Mouse (Mus musculus): ENCODE results near the gene Tefm. TPM values are rescaled to one million over a fixed set of nuclear protein-coding genes. Genes with fewer than 3 reads are reported as not detected.
A peak's percentile ranks its signal among the peaks of the same experiment; 100 is the strongest.

Tefm gene
- polyA plus RNA-seq, 1 experiment from 2014 or later = 27.8 TPM

- no peak for ATAC-seq (ENCODE audit: insufficient read depth, low FRiP score, low read depth)
- H3K4me1 ChIP-seq = no peaks in the 10 kb centered on the region
- H3K9me3 ChIP-seq = no peaks in the 10 kb centered on the region
- no peak overlapping the region for H3K9ac ChIP-seq
- H3K27me3 ChIP-seq (replicated peaks) = no peaks in the 10 kb centered on the region
- H3K4me2 ChIP-seq = no peak overlapping the region
- no peak overlapping the region for H3K4me3 ChIP-seq (replicated peaks)
- no peak overlapping the region for H3K27ac ChIP-seq
- no peaks in the 10 kb centered on the region for H3K36me3 ChIP-seq
- WGBS = 58% methylated on average over 4 of the region's 4 CpGs
Measured at GRCm38 (mm10) chr11:80171884-80172283, 29.9 kb upstream of the Tefm start.

DNA sequence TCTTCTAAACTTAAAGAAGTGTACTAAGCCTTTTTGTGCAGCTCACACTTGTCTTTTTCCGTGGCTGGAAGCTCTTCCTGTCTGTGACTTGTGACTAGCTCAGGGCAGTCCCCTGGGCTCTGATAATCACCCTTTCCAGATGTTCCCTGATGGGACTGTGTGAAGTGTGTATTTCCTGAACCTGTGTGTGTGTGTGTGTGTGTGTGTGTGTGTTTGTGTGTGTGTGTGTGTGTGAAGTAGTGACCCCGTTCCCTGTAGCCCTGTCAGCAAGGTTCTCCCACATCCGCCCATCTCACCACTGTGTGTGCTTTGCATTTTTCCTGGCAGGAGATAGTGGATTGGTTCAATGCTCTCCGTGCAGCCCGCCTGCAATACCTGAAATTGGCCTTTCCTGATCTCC, 28.4 kb upstream of the Tefm start:
- Histone ChIP-seq H3K27ac (no peak overlapping the region), H3K4me2 (no peak overlapping the region), H3K4me1 (no peaks in the 10 kb centered on the region), H3K4me3 (replicated peaks) (no peak overlapping the region), H3K9ac (no peak overlapping the region), H3K9me3 (no peaks in the 10 kb centered on the region), H3K27me3 (replicated peaks) (no peaks in the 10 kb centered on the region), H3K36me3 (no peaks in the 10 kb centered on the region)
- WGBS = 53% methylated on average over 5 of the region's 5 CpGs
- no peak for ATAC-seq (ENCODE audit: insufficient read depth, low FRiP score, low read depth)

- H3K4me1 ChIP-seq = no peaks in the 10 kb centered on the region
- 82% methylated on average over 3 of the region's 3 CpGs for WGBS
Measured at GRCm38 (mm10) chr11:80169629-80170028, 27.7 kb upstream of the Tefm start.

DNA sequence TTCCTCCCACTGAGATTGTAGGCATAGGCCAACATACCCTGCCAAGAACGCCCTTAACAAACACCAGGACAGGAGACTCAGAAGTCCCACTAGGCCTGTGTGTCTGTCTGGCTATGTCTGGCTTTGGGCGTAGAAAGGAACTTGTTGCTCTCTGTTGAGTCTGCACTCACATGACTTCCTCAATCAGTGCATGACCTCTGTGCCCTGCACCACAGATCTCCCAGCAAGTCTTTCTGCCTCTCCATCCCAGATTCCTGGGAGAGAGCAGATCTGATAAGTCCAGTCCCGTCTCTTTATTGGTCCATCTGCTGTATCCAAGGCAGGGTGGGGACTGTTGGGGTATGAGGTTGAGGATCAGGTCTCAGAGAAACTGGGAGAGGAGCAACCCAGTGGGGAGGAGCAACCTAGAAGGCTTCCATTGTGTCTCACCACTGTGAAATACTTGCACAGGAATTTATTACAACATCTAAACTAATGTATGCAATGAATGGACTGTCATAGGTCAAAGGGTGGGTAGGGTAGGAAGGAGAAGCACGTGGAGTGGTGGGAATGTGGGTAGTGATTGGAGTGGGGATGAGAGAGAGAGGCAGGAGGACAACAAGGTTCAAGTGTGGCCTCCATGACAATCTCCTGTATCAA, 26.8 kb upstream of the Tefm start:
- Histone ChIP-seq H3K4me3 (replicated peaks) (no peak overlapping the region), H3K9me3 (no peaks in the 10 kb centered on the region), H3K36me3 (no peaks in the 10 kb centered on the region), H3K4me1 (no peaks in the 10 kb centered on the region), H3K27ac (no peak overlapping the region), H3K9ac (no peak overlapping the region), H3K27me3 (replicated peaks) (no peaks in the 10 kb centered on the region), H3K4me2 (no peak overlapping the region)
- no peak for ATAC-seq (ENCODE audit: insufficient read depth, low FRiP score, low read depth)
- WGBS = 65% methylated on average over 4 of the region's 4 CpGs

More at GRCm38 (mm10) chr11:80169629-80170028, 27.7 kb upstream of the Tefm start:
- Histone ChIP-seq H3K36me3 (no peaks in the 10 kb centered on the region), H3K9ac (no peak overlapping the region), H3K27ac (no peak overlapping the region), H3K4me2 (no peak overlapping the region), H3K4me3 (replicated peaks) (no peak overlapping the region), H3K27me3 (replicated peaks) (no peaks in the 10 kb centered on the region), H3K9me3 (no peaks in the 10 kb centered on the region)
- ATAC-seq (ENCODE audit: insufficient read depth, low FRiP score, low read depth) = no peak

DNA sequence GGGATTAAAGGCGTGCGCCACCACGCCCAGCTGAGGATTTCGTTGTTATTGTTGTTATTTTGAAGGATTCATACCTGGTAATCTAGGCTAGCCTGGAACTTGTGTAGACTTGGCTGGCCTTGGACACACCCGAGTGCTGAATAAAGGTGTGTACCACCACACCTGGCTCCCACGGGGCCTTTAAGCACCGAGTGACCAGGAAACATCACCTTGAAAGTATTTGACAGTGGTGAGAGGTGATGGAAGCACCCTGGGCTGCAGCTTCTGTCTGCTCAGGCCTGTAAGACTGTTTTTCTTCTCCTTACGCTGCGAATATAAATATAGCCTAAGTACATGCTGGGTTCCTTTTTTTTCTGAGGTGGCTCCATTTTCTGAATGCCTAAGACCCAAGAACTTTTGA, 26.1 kb upstream of the Tefm start:
- Histone ChIP-seq H3K4me1 (no peaks in the 10 kb centered on the region), H3K27me3 (replicated peaks) (no peaks in the 10 kb centered on the region), H3K4me3 (replicated peaks) (no peak overlapping the region), H3K36me3 (no peaks in the 10 kb centered on the region), H3K27ac (no peak overlapping the region), H3K4me2 (no peak overlapping the region), H3K9me3 (no peaks in the 10 kb centered on the region), H3K9ac (no peak overlapping the region)
- ATAC-seq (ENCODE audit: insufficient read depth, low FRiP score, low read depth) = no peak
- WGBS = 85% methylated on average over 9 of the region's 9 CpGs

DNA sequence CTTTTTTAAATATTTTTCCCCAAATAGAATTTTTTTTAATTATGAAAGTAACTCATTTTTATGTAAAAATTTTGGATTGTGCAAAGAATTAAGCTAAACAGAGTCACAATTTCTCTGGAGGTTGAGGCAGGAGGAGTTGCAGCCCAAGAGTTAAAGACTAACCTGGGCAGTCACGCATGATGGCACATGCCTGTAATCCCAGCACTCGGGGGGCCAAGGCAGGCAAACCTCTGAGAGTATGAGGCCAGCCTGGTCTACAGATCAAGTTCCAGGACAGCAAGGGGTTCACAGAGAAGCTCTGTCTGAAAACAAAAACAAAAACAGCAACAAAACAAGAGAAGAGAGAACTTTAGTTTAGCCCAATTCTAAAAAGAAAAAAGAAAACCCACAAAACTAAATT, 22.2 kb upstream of the Tefm start:
- Histone ChIP-seq H3K9ac (no peak overlapping the region), H3K27ac (no peak overlapping the region), H3K27me3 (replicated peaks) (no peaks in the 10 kb centered on the region), H3K9me3 (no peaks in the 10 kb centered on the region), H3K4me1 (no peaks in the 10 kb centered on the region), H3K4me2 (no peak overlapping the region), H3K36me3 (no peaks in the 10 kb centered on the region), H3K4me3 (replicated peaks) (no peak overlapping the region)
- WGBS = 66% methylated on average over 2 of the region's 2 CpGs
- ATAC-seq (ENCODE audit: insufficient read depth, low FRiP score, low read depth) = no peak

DNA sequence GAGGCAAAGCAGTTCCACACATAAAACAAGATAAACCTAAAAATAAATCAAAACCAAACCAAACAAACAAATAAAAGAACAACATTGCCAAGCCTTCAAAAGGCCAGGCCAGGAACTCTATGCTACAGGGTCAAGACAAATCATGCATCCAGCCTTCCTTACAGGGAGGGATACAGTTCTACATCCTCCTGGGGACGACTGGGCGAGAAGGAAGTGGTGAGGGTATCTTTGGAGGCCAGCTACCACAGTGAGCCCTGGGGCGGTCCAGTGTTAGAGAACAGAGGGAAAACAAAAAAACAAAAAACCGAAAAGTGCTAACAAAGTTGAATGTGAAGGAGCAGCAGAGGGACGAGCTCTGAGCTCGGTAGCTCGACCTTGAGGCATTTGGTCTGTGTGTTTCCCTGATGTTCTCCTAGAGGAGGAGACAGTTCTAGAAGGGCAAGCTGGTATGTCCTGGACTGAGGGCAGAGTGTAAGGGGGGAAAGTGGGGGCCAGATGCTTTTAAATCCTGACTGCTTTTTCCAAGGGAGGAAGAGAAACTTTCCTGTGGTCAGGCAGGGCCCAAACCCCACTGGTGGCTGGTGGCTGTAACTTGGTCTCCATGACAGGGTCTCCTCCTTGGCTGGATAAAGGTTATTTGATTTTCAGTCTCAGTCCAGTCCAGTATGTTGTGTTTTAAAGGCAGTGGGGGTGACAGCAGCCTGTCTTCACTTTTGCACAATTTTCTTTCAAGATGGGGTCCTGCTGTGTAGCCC, 21.6 kb upstream of the Tefm start:
- no peak overlapping the region for H3K27ac ChIP-seq
- 64% methylated on average over 7 of the region's 7 CpGs for WGBS
- no peak overlapping the region for H3K4me3 ChIP-seq (replicated peaks)
- no peaks in the 10 kb centered on the region for H3K9me3 ChIP-seq
- H3K9ac ChIP-seq = no peak overlapping the region
- H3K4me1 ChIP-seq = no peaks in the 10 kb centered on the region
- ATAC-seq (ENCODE audit: insufficient read depth, low FRiP score, low read depth) = no peak
- no peaks in the 10 kb centered on the region for H3K36me3 ChIP-seq
- H3K27me3 ChIP-seq (replicated peaks) = no peaks in the 10 kb centered on the region
- no peak overlapping the region for H3K4me2 ChIP-seq

DNA sequence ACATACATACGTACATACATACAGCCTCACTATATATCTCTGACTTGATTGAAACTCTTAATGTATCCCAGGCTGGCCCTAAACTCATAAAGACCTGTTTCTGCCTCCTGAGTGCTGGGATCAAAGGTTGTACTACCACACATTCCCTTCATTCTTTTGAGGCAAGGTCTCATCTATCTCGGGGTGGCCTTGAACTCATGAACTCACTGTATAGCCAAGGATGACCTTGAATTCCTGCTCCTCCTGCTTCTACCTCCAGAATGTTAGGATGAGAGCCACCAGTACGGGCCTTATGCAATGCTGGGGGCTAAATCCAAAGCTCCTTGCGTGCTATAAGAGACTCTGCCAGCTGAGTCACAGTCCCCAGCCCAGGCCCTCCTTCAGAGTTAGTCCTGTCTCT, 19.1 kb upstream of the Tefm start:
- Histone ChIP-seq H3K4me3 (replicated peaks) (no peak overlapping the region), H3K27me3 (replicated peaks) (no peaks in the 10 kb centered on the region), H3K4me1 (no peaks in the 10 kb centered on the region), H3K4me2 (no peak overlapping the region), H3K9me3 (no peaks in the 10 kb centered on the region), H3K36me3 (no peaks in the 10 kb centered on the region), H3K9ac (no peak overlapping the region), H3K27ac (no peak overlapping the region)
- 75% methylated on average over 4 of the region's 4 CpGs for WGBS
- ATAC-seq (ENCODE audit: insufficient read depth, low FRiP score, low read depth) = no peak

DNA sequence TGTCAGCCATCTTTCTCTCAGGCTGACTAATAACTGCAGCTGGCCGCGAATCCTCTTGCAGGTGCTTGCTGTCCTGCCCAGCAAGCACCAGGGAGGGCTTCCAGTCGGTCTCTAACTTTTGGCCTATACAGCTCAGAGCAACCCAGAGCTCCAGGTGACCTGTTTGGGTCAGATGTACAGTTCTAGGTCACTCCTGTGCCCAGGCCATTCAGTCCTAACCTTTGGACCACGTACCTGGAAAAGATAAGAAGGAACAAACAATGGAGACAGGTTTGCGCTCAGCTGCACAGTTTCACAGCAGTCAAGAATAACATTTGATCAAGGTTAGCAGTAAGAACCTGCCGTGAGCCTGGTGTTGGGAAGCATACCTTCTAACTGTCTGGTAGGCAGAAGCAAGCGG, 17.0 kb upstream of the Tefm start:
- WGBS = 69% methylated on average over 7 of the region's 7 CpGs
- no peak overlapping the region for H3K4me2 ChIP-seq
- H3K27ac ChIP-seq = no peak overlapping the region
- H3K27me3 ChIP-seq (replicated peaks) = peaks cover 14% of the 10 kb centered on the region
- H3K9me3 ChIP-seq = no peaks in the 10 kb centered on the region
- H3K4me1 ChIP-seq = peaks cover 7% of the 10 kb centered on the region; the same call in 1 of the 2 replicates
- peak; percentile 65; the same call in 1 of the 2 replicates for ATAC-seq (ENCODE audit: insufficient read depth, low FRiP score, low read depth)
- H3K9ac ChIP-seq = no peak overlapping the region
- no peak overlapping the region for H3K4me3 ChIP-seq (replicated peaks)
- no peaks in the 10 kb centered on the region for H3K36me3 ChIP-seq

DNA sequence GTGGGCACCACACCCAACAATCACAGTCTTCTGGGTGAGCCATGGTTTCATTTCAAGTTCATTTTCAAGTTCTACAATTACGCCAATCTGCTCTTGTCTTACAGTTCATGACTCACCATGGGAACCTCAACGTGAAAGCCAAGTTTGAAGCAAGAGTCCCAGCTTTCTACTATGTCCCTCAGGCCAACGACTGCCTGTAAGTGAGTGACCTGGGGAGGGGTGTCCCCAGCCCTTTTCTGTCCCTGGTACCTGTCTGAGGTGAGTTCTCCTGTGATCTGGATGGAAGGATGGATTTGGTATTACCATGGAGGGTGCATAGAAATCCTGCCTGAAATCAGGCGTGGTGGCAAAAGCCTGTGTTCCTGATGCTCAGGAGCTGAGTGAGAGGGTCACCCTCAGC, 14.9 kb upstream of the Tefm start:
- no peak overlapping the region for H3K4me3 ChIP-seq (replicated peaks)
- ATAC-seq (ENCODE audit: insufficient read depth, low FRiP score, low read depth) = no peak
- H3K9ac ChIP-seq = no peak overlapping the region
- H3K27me3 ChIP-seq (replicated peaks) = peaks cover 15% of the 10 kb centered on the region
- H3K4me2 ChIP-seq = no peak overlapping the region
- no peak overlapping the region for H3K27ac ChIP-seq
- H3K9me3 ChIP-seq = no peaks in the 10 kb centered on the region
- H3K36me3 ChIP-seq = no peaks in the 10 kb centered on the region
- peaks cover 8% of the 10 kb centered on the region; the same call in 1 of the 2 replicates for H3K4me1 ChIP-seq
- WGBS = 81% methylated on average over 4 of the region's 4 CpGs

GRCm38 (mm10) chr11:80155961-80156360, 14.0 kb upstream of the Tefm start:
- peaks cover 8% of the 10 kb centered on the region; the same call in 1 of the 2 replicates for H3K4me1 ChIP-seq
- no peaks in the 10 kb centered on the region for H3K9me3 ChIP-seq
- H3K4me2 ChIP-seq = no peak overlapping the region
- H3K27ac ChIP-seq = no peak overlapping the region
- peaks cover 15% of the 10 kb centered on the region for H3K27me3 ChIP-seq (replicated peaks)
- H3K4me3 ChIP-seq (replicated peaks) = no peak overlapping the region
- no peaks in the 10 kb centered on the region for H3K36me3 ChIP-seq
- 83% methylated on average over 4 of the region's 4 CpGs for WGBS
- no peak overlapping the region for H3K9ac ChIP-seq
- ATAC-seq (ENCODE audit: insufficient read depth, low FRiP score, low read depth) = no peak

DNA sequence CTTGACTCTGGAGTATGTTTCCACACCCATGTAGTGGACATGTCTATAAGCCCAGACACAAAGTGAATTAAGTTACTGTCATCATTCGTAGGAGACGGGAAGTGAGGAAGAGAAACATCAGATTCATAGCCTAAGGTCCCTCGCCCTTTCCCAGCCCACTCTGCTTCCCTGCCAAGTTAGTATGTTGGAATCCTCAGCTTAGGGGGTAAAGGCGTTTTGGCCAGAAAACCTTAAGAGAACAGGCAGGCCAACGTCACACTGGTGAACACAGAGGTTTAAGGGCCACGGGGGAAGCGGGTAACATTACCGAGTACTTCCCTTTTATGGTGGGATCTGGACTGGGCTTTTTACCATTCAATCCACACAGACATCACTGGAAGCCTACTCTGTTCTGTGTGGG, 13.6 kb upstream of the Tefm start:
- Histone ChIP-seq H3K9me3 (no peaks in the 10 kb centered on the region), H3K27me3 (replicated peaks) (peaks cover 15% of the 10 kb centered on the region), H3K4me3 (replicated peaks) (no peak overlapping the region), H3K9ac (no peak overlapping the region), H3K36me3 (no peaks in the 10 kb centered on the region), H3K27ac (no peak overlapping the region), H3K4me2 (no peak overlapping the region), H3K4me1 (peaks cover 8% of the 10 kb centered on the region; the same call in 1 of the 2 replicates)
- no peak for ATAC-seq (ENCODE audit: insufficient read depth, low FRiP score, low read depth)
- 82% methylated on average over 8 of the region's 8 CpGs for WGBS

All from stomach, embryonic 15.5 days (tissue).